Mouse (Mus musculus): ENCODE results near the gene Igfbp4. TPM values are rescaled to one million over a fixed set of nuclear protein-coding genes. Genes with fewer than 3 reads are reported as not detected.

Igfbp4 gene
- 372 and 390 TPM in 2 replicates for polyA plus RNA-seq (2012; ENCODE audit: insufficient read depth, insufficient read length, missing spikeins)

- H3K4me3 ChIP-seq (ENCODE audit: insufficient read depth, low read length) = peak within 1 kb of the TSS; percentile 80
- TF ChIP-seq POLR2A (IDR thresholded peaks at IDR 0.05; ENCODE audit: borderline replicate concordance, low read depth, low read length) = no peak
- TF ChIP-seq CTCF (IDR thresholded peaks at IDR 0.05; ENCODE audit: low read depth, low read length) = no peak
- peak within 1 kb of the TSS; percentile 99 for H3K27ac ChIP-seq (ENCODE audit: insufficient read depth, low read depth, low read length)
- peaks cover 18% of the 10 kb centered on the region for H3K4me1 ChIP-seq (ENCODE audit: control insufficient read depth, insufficient read depth, low read length)
These were observed at the start of gene Igfbp4 for GRCm38 (mm10) chr11:99041051-99041729. TSS of gene Igfbp4 (plus strand) at chr11:99041244.

GRCm38 (mm10) chr11:98995987-98996386, 45.1 kb upstream of the Igfbp4 start:
- Histone ChIP-seq H3K27ac (ENCODE audit: insufficient read depth, low read depth, low read length) (no peak overlapping the region), H3K4me1 (ENCODE audit: control insufficient read depth, insufficient read depth, low read length) (no peaks in the 10 kb centered on the region), H3K4me3 (ENCODE audit: insufficient read depth, low read length) (no peak overlapping the region)
- TF ChIP-seq CTCF (IDR thresholded peaks at IDR 0.05; ENCODE audit: low read depth, low read length) (no peak), POLR2A (IDR thresholded peaks at IDR 0.05; ENCODE audit: borderline replicate concordance, low read depth, low read length) (no peak)

- Histone ChIP-seq H3K27ac (ENCODE audit: insufficient read depth, low read depth, low read length) (no peak overlapping the region), H3K4me3 (ENCODE audit: insufficient read depth, low read length) (no peak overlapping the region), H3K4me1 (ENCODE audit: control insufficient read depth, insufficient read depth, low read length) (no peaks in the 10 kb centered on the region)
- TF ChIP-seq CTCF (IDR thresholded peaks at IDR 0.05; ENCODE audit: low read depth, low read length) = no peak
- TF ChIP-seq POLR2A (IDR thresholded peaks at IDR 0.05; ENCODE audit: borderline replicate concordance, low read depth, low read length) = no peak
These were observed 43.4 kb upstream of the Igfbp4 start for GRCm38 (mm10) chr11:98997659-98998058.

- no peak for TF ChIP-seq POLR2A (IDR thresholded peaks at IDR 0.05; ENCODE audit: borderline replicate concordance, low read depth, low read length)
- no peak for TF ChIP-seq CTCF (IDR thresholded peaks at IDR 0.05; ENCODE audit: low read depth, low read length)
- Histone ChIP-seq H3K27ac (ENCODE audit: insufficient read depth, low read depth, low read length) (no peak overlapping the region), H3K4me3 (ENCODE audit: insufficient read depth, low read length) (no peak overlapping the region), H3K4me1 (ENCODE audit: control insufficient read depth, insufficient read depth, low read length) (no peaks in the 10 kb centered on the region)
These were observed 42.3 kb upstream of the Igfbp4 start for GRCm38 (mm10) chr11:98998776-98999175.

GRCm38 (mm10) chr11:98999243-98999642, 41.8 kb upstream of the Igfbp4 start:
- TF ChIP-seq CTCF (IDR thresholded peaks at IDR 0.05; ENCODE audit: low read depth, low read length) (no peak), POLR2A (IDR thresholded peaks at IDR 0.05; ENCODE audit: borderline replicate concordance, low read depth, low read length) (no peak)

GRCm38 (mm10) chr11:99006788-99007187, 34.3 kb upstream of the Igfbp4 start:
- no peak for TF ChIP-seq CTCF (IDR thresholded peaks at IDR 0.05; ENCODE audit: low read depth, low read length)
- no peak for TF ChIP-seq POLR2A (IDR thresholded peaks at IDR 0.05; ENCODE audit: borderline replicate concordance, low read depth, low read length)
- Histone ChIP-seq H3K4me1 (ENCODE audit: control insufficient read depth, insufficient read depth, low read length) (no peaks in the 10 kb centered on the region), H3K4me3 (ENCODE audit: insufficient read depth, low read length) (no peak overlapping the region), H3K27ac (ENCODE audit: insufficient read depth, low read depth, low read length) (no peak overlapping the region)

More at GRCm38 (mm10) chr11:98999243-98999642, 41.8 kb upstream of the Igfbp4 start:
- Histone ChIP-seq H3K4me1 (ENCODE audit: control insufficient read depth, insufficient read depth, low read length) (no peaks in the 10 kb centered on the region), H3K4me3 (ENCODE audit: insufficient read depth, low read length) (no peak overlapping the region), H3K27ac (ENCODE audit: insufficient read depth, low read depth, low read length) (no peak overlapping the region)

GRCm38 (mm10) chr11:99010124-99010523, 30.9 kb upstream of the Igfbp4 start:
- no peak overlapping the region for H3K4me3 ChIP-seq (ENCODE audit: insufficient read depth, low read length)
- H3K27ac ChIP-seq (ENCODE audit: insufficient read depth, low read depth, low read length) = no peak overlapping the region
- no peak for TF ChIP-seq CTCF (IDR thresholded peaks at IDR 0.05; ENCODE audit: low read depth, low read length)
- TF ChIP-seq POLR2A (IDR thresholded peaks at IDR 0.05; ENCODE audit: borderline replicate concordance, low read depth, low read length) = no peak
- no peaks in the 10 kb centered on the region for H3K4me1 ChIP-seq (ENCODE audit: control insufficient read depth, insufficient read depth, low read length)

- Histone ChIP-seq H3K4me3 (ENCODE audit: insufficient read depth, low read length) (no peak overlapping the region), H3K27ac (ENCODE audit: insufficient read depth, low read depth, low read length) (no peak overlapping the region)
- TF ChIP-seq POLR2A (IDR thresholded peaks at IDR 0.05; ENCODE audit: borderline replicate concordance, low read depth, low read length) (no peak), CTCF (IDR thresholded peaks at IDR 0.05; ENCODE audit: low read depth, low read length) (no peak)
These were observed 30.3 kb upstream of the Igfbp4 start for GRCm38 (mm10) chr11:99010706-99011105.

GRCm38 (mm10) chr11:99013856-99014255, 27.2 kb upstream of the Igfbp4 start:
- TF ChIP-seq CTCF (IDR thresholded peaks at IDR 0.05; ENCODE audit: low read depth, low read length) = no peak
- no peak for TF ChIP-seq POLR2A (IDR thresholded peaks at IDR 0.05; ENCODE audit: borderline replicate concordance, low read depth, low read length)
- no peaks in the 10 kb centered on the region for H3K4me1 ChIP-seq (ENCODE audit: control insufficient read depth, insufficient read depth, low read length)
- no peak overlapping the region for H3K4me3 ChIP-seq (ENCODE audit: insufficient read depth, low read length)
- H3K27ac ChIP-seq (ENCODE audit: insufficient read depth, low read depth, low read length) = no peak overlapping the region

More at GRCm38 (mm10) chr11:99010706-99011105, 30.3 kb upstream of the Igfbp4 start:
- no peaks in the 10 kb centered on the region for H3K4me1 ChIP-seq (ENCODE audit: control insufficient read depth, insufficient read depth, low read length)

- H3K4me1 ChIP-seq (ENCODE audit: control insufficient read depth, insufficient read depth, low read length) = peaks cover 10% of the 10 kb centered on the region
- no peak overlapping the region for H3K4me3 ChIP-seq (ENCODE audit: insufficient read depth, low read length)
- TF ChIP-seq CTCF (IDR thresholded peaks at IDR 0.05; ENCODE audit: low read depth, low read length) = no peak
- no peak overlapping the region for H3K27ac ChIP-seq (ENCODE audit: insufficient read depth, low read depth, low read length)
These were observed 21.2 kb upstream of the Igfbp4 start for GRCm38 (mm10) chr11:99019844-99020243.
